Mouse (Mus musculus) granulocyte monocyte progenitor cell, adult 5-6 weeks (primary cell): ENCODE results near the gene Kcnq2. TPM values are rescaled to one million over a fixed set of nuclear protein-coding genes. Genes with fewer than 3 reads are reported as not detected.
A peak's percentile ranks its signal among the peaks of the same experiment; 100 is the strongest.

Experiments used
- ATAC-seq: replicated peaks from 2 replicates; pipeline ENCODE4 v1.8.0; 2016; ENCODE audit warnings: mild to moderate bottlenecking, moderate TSS enrichment, inconsistent platforms; ENCODE audit not compliant: poor library complexity, severe bottlenecking
- total RNA-seq, 2 experiments: library from RNA; stranded (forward) in 1 of 2; stranded (reverse) in 1 of 2; fragments of 200-712, 200-1000 nt in 1 of 2; fragments of >200 nt in 1 of 2; fragmentation: Nextera tagmentation in 1 of 2; gene quantifications; 2 replicates each; pipeline ENCODE4 v1.2.3; 2014 to 2017

Kcnq2 gene
- total RNA-seq, 2 experiments from 2014 or later, result not detected

DNA sequence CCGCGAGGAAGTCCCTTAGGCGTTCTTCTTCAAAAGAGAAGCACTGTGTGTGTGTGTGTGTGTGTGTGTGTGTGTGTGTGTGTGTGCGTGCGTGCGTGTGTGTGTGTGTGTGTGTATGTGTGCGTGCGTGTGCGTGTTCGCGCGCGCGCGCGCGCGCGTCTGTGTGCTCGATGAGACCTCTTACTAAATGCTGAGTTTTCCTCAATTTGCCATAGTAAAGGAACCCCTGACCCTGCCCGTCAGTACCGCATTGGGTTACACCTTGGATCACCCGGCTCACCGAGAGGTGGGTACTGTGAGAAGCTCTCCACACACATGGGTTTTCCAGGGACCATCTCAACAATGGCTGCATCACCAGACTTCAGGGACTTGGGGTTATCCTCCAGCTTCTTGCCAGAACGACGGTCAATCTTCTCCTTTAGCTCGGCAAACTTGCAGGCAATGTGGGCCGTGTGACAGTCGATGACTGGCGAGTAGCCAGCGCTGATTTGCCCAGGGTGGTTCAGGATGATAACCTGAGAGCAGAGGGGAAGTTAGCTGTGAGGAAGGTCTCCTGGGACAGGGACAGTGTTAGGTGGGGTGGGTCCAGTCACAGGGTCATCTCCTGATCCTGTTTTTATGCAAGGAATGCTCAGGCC is 13.3 kb upstream of the Kcnq2 start:
- ATAC-seq, result no peak

DNA sequence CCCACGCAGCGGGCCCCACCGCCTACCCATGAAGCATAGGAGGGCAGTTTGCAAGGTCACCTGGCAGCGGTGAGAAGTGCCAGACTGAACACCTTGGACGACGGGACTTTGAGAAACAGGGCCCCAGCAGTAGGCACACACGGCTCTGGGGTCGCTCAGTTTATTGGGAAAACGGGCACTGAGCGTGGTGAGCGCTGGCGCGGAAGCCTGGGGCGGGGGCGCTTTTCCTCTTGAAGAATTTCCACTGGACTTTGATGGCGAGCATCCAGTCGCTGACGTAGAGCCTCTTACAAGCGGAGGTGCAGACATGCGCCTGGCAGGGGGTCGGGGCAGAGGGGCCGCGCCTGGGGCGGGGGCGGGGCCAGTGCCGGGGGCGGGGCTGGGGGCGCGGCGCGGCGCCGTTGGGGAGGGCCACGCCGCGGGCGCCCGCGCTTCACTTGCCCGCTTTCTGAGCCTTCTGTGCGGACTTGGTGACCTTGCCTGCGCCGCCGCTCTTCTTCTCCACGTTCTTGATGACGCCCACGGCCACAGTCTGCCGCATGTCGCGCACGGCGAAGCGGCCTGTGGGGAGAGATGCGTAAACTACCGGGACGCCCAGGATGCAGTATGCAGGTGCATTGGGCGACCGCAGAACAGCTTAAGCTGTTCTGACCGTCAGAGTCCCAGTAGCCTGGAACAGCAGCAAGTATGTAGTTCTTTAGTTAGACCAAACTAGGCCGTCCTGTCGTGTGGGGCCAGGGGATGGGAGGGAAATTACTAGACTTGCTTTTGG is 12.6 kb upstream of the Kcnq2 start:
- peak; percentile 49 for ATAC-seq

DNA sequence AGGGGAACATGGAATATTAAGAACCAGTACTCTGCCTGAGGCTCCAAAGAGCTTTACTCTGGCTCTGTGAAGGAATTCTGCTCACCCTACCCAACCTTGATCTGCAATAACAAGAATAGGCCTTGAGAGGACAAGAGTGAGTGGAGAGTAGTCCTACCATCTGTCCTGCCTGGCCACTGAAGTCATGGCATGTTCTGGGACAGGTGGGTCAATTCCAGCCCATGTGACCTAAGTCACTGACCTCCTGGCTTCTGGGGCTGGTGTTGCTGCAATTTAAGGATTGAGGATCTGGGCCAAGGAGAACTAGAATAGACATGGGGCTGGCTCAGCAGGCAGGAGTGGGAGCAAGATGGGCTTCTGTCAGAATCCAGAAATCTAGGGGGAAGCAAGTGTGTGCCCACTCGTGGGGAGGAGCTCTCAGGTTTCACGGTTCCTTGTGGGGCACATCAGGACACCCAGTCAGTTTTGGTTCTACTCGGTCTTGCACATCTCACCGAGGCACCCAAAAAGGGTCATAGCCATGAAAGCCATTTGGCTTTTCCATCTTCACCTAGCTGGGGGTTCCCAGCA is 12.0 kb upstream of the Kcnq2 start:
- ATAC-seq, result no peak

DNA sequence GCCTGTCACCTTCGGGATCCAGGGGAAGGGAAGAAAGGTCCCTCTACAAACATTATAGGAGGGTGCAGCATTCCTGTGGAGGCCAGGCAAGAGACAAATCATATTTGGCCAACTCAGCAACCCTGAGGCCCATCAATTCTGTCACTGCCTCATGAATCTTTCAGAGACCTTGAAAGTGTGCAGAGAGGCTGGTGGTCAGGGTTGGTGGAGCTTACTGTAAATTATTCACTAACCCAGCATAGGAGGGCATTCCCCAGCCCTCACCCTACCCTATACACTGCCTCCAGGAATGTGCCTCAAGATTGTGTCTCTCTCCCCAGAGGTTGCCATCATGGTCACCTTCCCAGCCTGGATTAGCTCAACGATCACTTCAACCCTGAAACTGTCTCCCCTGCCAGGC is 9.6 kb upstream of the Kcnq2 start:
- no peak for ATAC-seq

DNA sequence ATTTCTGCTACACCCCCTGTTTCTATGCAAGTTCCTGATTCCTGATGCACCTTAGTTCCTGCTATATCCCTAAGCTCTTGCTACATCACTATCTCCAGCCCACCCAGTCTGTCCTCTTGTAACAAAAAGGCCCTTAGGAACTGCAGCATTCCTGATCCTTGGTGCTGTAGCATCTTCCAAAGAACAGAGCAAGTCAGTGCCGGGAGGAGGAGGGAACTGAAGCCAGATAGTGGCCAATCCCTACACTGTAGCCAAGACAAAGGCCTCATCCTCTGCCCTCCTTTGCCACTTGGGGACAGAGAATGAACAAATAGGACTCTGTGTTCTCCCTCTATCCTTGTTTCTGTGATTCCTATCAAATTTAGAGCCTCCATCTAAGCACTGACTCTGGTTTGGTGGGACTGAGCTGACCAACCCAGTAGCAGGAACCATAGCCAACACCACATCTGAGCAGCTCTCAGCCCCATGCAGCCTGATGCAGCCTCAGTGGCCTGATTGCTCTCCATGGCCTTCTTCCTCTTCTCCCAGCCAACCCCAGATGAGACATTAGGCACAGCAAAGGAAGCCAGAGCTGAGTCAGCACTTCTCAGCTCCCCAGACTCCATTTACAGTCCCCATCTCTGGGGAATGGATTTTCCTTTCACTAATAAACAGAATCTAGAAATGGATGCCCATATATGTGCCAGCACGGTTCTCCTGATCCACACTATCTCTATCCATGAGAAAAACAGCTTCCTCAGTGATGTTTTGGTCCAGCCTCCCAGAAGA is 8.6 kb upstream of the Kcnq2 start:
- no peak for ATAC-seq

DNA sequence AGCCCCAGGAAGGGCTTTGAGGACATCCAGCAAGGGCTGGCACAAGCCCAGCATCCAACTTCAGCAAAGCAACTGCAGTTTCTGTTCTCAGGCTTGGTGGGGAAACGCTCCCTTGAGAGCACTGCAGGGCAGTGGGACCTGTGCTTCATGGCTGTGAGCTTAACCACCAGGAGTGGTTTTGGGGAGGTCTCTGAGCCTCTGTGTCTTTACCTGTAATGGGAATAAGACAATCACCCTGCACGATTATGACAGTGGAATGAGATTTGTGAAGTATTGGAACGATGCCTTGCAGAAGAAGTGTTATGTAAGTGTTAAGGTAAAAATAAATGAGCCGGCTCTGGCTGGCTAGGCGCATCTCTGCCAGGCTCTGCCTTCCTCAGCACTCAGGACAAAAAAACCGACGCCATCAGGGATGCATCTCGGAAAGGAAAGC is 7.6 kb upstream of the Kcnq2 start:
- no peak for ATAC-seq

DNA sequence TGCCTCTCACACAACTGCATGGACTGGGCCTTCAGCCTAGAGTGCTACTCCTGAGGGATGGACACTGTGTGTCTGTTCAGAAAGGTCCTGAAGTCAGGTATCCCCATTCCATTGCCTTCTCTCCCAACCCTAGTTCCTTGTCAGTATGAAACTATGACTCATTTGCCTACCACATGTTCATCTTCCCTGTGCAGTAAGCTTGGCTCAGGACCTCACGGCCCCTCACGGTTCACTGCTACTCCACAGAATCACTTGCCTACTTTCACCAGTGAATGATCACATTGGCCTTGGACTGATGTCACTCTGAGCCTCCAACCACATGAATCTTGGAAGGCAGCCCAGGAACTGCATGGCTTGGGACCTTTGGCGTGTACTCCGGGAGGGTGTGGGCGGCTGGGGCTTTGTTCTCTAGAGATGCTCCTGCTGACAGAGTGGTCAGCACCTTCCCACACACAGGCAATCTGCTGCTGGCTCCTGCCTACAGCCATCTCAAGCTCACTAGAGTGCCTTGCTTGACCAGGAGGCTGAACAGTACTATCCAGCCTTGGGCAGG is 4.6 kb upstream of the Kcnq2 start:
- ATAC-seq, result no peak

DNA sequence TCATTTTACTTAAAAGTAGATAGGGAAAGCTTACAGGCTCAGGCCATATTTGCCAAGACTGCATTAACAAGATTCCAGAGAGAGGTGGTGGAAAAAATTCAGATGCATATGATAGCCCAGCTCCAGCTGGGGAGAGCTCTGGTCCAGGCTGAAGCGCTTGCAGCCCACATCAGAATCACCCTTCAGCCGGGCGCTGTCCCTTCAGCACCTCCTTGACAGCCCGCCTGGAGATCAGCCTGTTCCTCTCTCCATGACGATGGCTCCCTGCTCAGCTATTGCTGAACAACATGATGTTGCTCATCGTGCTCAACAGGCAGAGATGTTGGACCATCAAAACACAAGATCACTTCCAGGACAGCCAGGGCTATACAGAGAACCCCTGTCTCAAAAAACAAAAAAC is 1.8 kb upstream of the Kcnq2 start:
- no peak; the same call in 1 of the 2 replicates for ATAC-seq

DNA sequence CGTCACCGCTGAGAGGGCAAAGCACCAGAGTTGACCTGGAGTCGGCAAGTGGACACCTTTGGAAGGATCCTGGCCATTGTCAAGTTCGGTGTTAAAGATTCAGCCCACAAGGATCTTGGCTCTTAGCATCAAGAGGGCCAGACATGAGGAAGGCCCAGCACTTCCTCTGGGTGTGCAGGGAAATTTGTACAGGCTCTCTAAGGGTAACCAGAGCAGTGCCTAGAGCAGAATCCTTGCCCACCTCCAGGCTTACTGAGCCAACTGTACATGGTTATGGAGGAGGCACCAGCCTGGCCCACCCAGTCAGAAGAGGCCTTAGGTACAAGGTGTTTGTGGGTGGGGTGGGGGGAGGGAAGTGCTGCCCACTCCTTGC is 332 bp upstream of the Kcnq2 start:
- ATAC-seq, result no peak

DNA sequence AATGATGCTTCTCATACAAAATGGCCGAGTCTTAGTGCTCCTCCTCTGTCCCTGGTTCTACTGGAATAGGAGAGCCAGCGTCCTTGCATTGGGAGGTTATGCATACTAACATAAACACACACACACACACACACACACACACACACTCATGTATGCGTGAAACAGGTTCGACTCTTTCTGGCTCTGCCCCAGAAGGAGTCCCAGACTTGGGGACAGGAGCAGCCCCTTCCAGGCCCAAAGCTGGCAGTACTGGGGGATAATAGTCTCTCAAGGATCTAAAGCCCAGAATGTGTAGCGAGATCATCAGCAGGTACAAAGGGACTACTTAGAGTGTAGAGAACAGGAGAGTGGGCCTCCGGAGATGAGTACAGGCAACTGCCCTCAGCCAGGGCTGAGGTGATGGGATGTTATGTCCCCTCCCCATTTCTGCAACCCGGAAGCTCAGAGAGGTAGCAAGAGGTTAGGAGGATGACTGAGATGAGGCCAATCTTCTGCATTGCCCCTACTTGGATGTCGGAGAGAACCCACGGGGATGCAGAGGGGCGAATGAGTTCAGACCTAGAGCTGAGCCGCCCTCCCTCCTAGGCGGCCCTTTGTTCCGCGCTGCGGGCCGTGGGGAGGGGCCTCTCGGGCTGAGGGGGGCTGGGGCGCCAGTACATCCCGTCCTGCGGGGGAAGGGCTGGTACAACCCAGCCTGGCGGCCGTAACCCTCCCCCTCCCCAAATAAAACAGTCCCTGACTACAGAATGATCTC is 1.1 kb downstream of the Kcnq2 start:
- no peak for ATAC-seq

DNA sequence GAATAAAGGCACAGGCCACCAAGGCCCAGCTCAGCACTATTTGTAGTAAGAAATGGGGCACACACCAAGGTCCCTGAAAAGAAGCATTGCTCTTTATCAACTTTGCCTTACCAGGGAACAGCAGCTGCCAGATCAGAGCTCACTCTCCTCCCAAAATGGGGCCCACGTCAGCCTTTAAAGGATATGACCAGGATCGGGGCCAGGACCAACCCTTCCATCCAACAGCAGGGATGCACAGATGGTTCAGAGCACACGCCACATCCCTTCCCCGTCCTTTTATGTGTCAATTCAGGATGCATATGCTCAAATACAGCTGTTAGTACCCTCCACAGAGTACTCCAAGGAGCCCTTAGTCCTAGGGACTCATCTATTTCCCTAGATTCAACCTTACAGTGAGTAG is 4.9 kb downstream of the Kcnq2 start:
- no peak for ATAC-seq

DNA sequence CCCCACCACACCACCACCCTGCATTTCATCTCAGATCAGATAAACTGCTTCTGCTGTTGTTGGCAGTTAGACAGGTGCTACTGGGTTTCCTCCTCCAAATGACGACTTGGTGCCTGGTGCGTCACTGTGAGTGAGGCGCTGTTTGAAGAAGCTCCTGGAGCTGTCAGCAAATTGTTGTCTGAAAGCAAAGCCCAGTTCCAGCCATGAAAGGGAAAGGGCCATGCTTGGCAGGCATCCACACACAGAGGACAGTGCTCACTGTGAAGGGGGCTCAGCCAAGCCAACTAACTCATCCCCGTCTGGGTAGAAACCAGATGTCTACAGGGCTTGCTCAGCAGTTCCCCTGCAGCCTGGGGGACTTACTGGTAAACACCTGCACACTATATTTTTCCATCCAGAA is 6.1 kb downstream of the Kcnq2 start:
- no peak for ATAC-seq

DNA sequence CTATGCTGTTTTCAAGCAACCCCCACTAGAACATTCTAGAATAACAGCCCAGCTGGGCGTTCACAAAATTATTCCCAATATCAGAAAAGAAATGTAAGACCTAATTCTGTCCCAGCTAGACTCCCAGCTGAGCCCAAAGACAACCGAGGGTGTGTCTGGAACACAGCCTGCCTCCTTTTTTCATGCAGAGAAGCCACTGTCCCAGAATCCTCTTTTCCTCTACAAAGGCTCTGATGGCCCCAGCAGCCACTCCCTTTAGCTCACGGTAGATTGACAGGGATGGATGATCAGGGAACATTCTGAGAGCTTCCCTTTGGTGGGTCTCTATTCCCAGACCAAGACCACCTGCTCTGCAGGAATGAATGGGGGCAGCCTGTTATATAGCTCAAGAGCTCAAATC is 7.3 kb downstream of the Kcnq2 start:
- ATAC-seq, result no peak

DNA sequence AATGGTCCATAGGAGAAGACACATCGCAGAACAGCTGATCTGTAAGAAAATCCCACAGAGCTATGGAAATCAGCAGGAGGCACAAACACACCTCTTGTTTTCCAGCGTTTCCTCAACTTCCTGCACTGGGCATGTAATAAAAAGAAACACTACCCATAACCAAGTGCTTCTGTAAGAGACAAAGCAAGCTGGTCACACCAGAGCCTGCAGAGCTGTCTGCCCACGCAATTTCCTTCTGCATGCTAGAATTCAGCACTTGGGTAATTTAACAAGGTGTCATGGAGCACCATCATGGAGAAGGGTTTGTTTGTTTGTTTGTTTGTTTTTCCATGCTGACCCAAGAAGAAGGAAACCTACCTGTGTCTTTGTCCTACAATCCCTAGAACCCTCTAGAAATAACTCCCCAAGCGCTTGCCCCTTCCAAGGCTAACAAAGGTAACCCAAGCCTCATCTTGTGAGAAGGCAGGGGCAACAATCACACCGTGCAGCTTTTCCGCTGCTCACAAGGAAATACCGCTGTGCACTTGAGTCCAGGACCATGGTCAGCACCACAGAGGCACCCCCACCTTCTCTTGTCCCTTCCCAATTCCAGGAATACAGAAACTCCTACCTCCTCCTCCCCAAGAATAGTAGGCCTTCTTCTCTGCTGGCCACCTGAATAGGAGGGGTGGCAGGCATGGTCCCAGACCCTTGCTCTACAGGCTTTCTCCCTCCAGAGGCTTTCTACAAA is 9.2 kb downstream of the Kcnq2 start:
- ATAC-seq, result no peak

DNA sequence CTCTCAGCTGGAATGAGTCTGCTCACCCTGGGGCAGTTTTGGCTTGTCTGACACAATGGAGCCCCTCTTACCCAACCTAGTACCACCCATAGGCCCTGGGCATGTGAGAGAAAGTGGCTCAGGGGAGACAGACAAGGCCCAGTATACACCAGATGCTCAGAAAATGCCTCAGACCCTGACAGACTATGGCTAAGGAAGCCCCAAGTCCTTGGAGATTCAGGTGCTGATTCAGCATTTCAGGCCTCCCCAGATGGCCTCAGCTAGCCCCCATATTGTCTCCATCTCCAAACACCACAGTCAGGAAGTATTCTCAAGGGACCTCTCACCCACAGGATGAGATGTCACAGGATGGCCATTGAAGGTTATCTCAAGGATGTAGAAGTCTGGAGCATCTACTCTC is 12.5 kb downstream of the Kcnq2 start:
- no peak for ATAC-seq

DNA sequence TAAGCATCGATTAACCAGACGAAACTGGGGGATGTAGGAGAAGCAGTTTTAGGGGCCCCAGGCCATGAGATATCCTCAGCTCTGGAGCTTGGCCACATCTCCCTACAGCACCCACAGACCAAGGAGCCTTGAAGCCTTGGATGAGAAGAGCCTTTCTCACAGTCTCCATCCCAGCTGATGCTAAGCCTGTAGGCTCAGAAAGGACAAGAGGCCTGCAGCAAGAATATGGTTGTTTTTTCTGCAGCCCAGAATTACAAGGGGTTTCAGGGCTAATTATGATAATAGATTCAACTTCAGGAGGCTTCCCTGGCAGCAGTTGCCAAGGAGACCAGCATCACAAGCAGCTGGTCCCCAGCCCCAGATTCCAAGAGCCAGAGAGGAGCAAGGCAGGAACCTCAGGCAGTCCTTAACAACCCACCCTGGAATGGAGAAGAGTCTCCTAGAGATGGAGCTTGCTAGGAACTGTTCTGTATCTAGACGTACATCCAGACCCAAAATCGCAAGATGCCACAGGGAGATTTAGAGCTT is 14.1 kb downstream of the Kcnq2 start:
- ATAC-seq, result no peak

DNA sequence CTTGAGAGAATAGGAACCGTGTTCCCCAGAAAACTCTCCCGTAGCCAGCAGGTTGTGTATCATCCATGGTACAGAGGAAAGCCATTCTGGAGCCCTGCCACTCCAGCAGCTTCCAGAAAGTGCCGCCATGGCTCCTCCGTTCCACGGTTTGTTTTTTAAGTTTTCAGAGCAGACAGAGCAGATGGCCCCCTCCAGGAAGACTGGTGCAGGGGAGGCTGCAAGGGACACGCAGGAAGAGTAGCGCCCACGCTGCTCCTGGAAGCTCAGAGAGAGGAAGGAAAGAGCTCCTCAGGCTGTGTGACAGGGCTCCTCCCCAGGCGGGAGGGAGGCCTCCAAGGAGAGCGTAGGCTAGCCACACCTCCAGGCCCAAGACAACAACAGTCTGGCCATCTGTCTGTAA is 15.1 kb downstream of the Kcnq2 start:
- ATAC-seq, result no peak

DNA sequence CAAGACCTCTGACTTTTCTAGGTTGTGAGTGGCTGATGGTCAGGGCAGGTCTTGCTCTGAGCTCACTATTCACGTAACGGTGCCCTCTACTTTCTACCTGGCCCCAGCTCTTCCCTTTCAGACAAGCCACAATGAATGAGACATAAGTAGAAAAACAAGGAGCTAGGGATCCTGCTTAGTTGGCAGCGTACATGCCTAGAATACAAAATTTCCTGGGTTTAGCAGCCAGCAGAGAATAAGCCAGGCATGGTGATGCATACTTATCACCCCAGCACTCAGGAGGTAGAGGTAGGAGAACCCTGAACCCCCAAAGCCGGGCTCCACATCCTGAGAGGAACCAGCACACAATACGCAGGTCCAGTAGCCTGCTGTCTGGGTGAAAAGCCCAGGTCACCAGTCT is 18.7 kb downstream of the Kcnq2 start:
- ATAC-seq, result no peak

DNA sequence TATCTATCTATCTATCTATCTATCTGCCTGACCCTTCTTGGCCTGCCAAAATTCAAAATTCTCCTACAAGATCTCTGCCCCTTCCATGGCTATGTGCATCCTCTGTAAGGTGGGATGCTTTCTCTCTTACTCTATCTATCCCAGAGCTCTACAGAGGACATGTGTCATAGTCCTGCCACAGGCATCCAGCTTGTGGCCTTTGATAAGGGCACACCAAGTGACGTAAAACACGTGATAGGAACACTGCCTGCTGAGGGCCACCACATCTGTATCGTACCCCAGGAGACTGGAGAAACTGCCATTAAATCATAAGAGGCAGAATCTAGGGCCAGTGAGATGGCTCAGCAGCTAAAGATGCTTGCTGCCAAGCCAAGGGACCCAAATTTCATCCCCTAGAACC is 19.7 kb downstream of the Kcnq2 start:
- ATAC-seq, result no peak
